Mouse (Mus musculus) brain, embryonic 14.5 days (tissue): ENCODE measurements at regions not wholly inside any gene's neighbourhood (a gene's known extent, or its start where the extent isn't known, plus 50 kb on each side); places are given as distances from the start of the nearest gene placed in this dataset.

Experiments
- DNase-seq: peaks from one replicate; pipeline ENCODE4 v3.0.0-alpha.2; 2011; ENCODE audit warnings: low read depth
- CTCF ChIP-seq: fragments of 200-500 bp; IDR thresholded peaks from 2 replicates; pipeline ENCODE4 v1.5.1; 2012; ENCODE audit warnings: inconsistent platforms, mild to moderate bottlenecking, moderate library complexity, borderline replicate concordance; ENCODE audit not compliant: insufficient read depth, insufficient read length; ENCODE audit errors: extremely low read depth
- POLR2A ChIP-seq: fragments of 200-500 bp; IDR thresholded peaks from 2 replicates; pipeline ENCODE4 v1.6.1; 2012; ENCODE audit warnings: mild to moderate bottlenecking, inconsistent platforms, borderline replicate concordance; ENCODE audit not compliant: poor library complexity, insufficient read depth, insufficient read length, severe bottlenecking; ENCODE audit errors: extremely low read depth

GRCm38 (mm10) chr11:42903459-42904012 lies 132.0 kb upstream of the Gm9972 start:
- TF ChIP-seq POLR2A (no peak), CTCF (no peak)
- no peak for DNase-seq

GRCm38 (mm10) chr11:42905561-42905960 lies 130.0 kb upstream of the Gm9972 start:
- no peak for TF ChIP-seq POLR2A
- no peak for TF ChIP-seq CTCF
- DNase-seq, result no peak

- DNase-seq, result no peak
- TF ChIP-seq CTCF (no peak), POLR2A (no peak)
These were observed 129.5 kb upstream of the Gm9972 start for GRCm38 (mm10) chr11:42906020-42906419.

GRCm38 (mm10) chr11:42916421-42917181 lies 118.9 kb upstream of the Gm9972 start:
- TF ChIP-seq POLR2A (no peak), CTCF (no peak)
- DNase-seq, result no peak

- no peak for TF ChIP-seq CTCF
- DNase-seq, result no peak
These were observed 116.3 kb upstream of the Gm9972 start for GRCm38 (mm10) chr11:42919221-42919620.

- DNase-seq, result peak; percentile 72
- TF ChIP-seq CTCF (no peak), POLR2A (no peak)
These were observed 108.4 kb upstream of the Gm9972 start for GRCm38 (mm10) chr11:42927156-42927555.

- no peak for TF ChIP-seq POLR2A
- no peak for TF ChIP-seq CTCF
- peak; percentile 42 for DNase-seq
These were observed 106.6 kb upstream of the Gm9972 start for GRCm38 (mm10) chr11:42928916-42929315.

GRCm38 (mm10) chr11:42939271-42939670 lies 96.3 kb upstream of the Gm9972 start:
- DNase-seq, result peak; percentile 37

GRCm38 (mm10) chr11:42941561-42941960 lies 94.0 kb upstream of the Gm9972 start:
- TF ChIP-seq CTCF (no peak), POLR2A (no peak)
- no peak for DNase-seq

GRCm38 (mm10) chr11:42942284-42942683 lies 93.3 kb upstream of the Gm9972 start:
- DNase-seq, result peak; percentile 5
- TF ChIP-seq CTCF (no peak), POLR2A (no peak)

GRCm38 (mm10) chr11:42944573-42944972 lies 91.0 kb upstream of the Gm9972 start:
- TF ChIP-seq POLR2A (no peak), CTCF (no peak)
- DNase-seq, result no peak

- TF ChIP-seq POLR2A (no peak), CTCF (no peak)
- DNase-seq, result no peak
These were observed 85.7 kb upstream of the Gm9972 start for GRCm38 (mm10) chr11:42949823-42950222.
